Comparison of ENCODE assay signal across 8 mouse cellular contexts in the genomic region with DNA sequence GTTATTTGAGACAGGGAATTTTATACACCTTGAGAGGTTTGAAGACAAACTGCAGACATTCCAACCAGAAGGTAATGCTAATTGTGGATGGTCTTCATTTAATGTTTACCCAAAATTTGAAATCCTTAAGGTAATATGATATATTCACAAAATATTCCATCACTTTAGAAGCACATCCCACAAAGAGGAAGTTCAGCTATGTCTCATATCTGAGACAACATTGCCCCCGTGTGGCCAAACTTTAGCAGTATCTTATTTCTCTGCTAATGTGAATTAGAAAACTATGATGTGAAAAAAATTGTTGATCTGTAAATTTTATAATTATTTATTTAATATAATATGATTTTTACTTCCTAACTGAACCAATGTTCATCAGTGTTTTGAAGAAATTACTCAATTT.
DNase-seq lines count a peak whose midpoint lies in the region; ATAC-seq and TF ChIP-seq lines count a peak whose summit lies in the region.

No protein-coding gene starts in this region.

- peak; percentile 26 for DNase-seq in kidney, adult 9 months
- DNase-seq in kidney, adult 11 months, result no peak
- DNase-seq in G1E (ENCODE audit: low spot score), result no peak
- peak; percentile 12 to 47 for DNase-seq in adrenal gland, postnatal 36 days
- peak; percentile 37 to 81 for DNase-seq in layer of hippocampus, postnatal 25 days (ENCODE audit: extremely low spot score in 1 of 2, low spot score in 1 of 2)
- peak; percentile 49 for DNase-seq in retina, postnatal 7 days (ENCODE audit: low read depth, low spot score)
- no peak for DNase-seq in gastrocnemius, adult 8-10 months (ENCODE audit: low spot score in 2 of 2)

- H3K4me2 ChIP-seq in forebrain, embryonic 12.5 days, result no peak overlapping the region

- 0% methylated on average over 1 of the region's 1 CpGs for WGBS in forebrain, embryonic 12.5 days

- no peaks in the 10 kb centered on the region for H3K9me3 ChIP-seq in G1E (replicated peaks)
- H3K9me3 ChIP-seq in forebrain, embryonic 12.5 days, result no peaks in the 10 kb centered on the region

- no peaks in the 10 kb centered on the region for H3K36me3 ChIP-seq in G1E (replicated peaks)
- no peaks in the 10 kb centered on the region for H3K36me3 ChIP-seq in forebrain, embryonic 12.5 days (replicated peaks)

- H3K9ac ChIP-seq in forebrain, embryonic 12.5 days, result no peak overlapping the region

- ATAC-seq in G1E (ENCODE audit: extremely low read depth, insufficient number of reproducible peaks, low FRiP score, poor library complexity, severe bottlenecking), result peak; percentile 54
- peak; percentile 48; the same call in 1 of the 2 replicates for ATAC-seq in forebrain, embryonic 12.5 days (ENCODE audit: low FRiP score)

- no peaks in the 10 kb centered on the region for H3K27me3 ChIP-seq in G1E (ENCODE audit: insufficient read depth, low read length)
- no peaks in the 10 kb centered on the region for H3K27me3 ChIP-seq in forebrain, embryonic 12.5 days

- TF ChIP-seq CTCF in G1E (IDR thresholded peaks at IDR 0.05; ENCODE audit: low read depth, low read length), result no peak

- no peak overlapping the region for H3K27ac ChIP-seq in forebrain, embryonic 12.5 days

- no peaks in the 10 kb centered on the region for H3K4me1 ChIP-seq in G1E (ENCODE audit: insufficient read depth, low read depth, low read length)
- no peaks in the 10 kb centered on the region for H3K4me1 ChIP-seq in forebrain, embryonic 12.5 days

- H3K4me3 ChIP-seq in G1E (ENCODE audit: low read depth, low read length), result no peak overlapping the region
- no peak overlapping the region for H3K4me3 ChIP-seq in forebrain, embryonic 12.5 days (replicated peaks)

Comparison
In these comparisons a context has a peak if more than half of its experiments do, and no peak if none do; other contexts are left out.
1. DNase-seq: peak in kidney, adult 9 months (single experiment), adrenal gland, postnatal 36 days (2 of 2), layer of hippocampus, postnatal 25 days (2 of 2) and retina, postnatal 7 days (single experiment); none in kidney, adult 11 months (single experiment), G1E (single experiment) and gastrocnemius, adult 8-10 months (0 of 2).